Mouse (Mus musculus) neural tube, embryonic 11.5 days (tissue): ENCODE results near the gene Rbm39. TPM values are rescaled to one million over a fixed set of nuclear protein-coding genes. Genes with fewer than 3 reads are reported as not detected.
A peak's percentile ranks its signal among the peaks of the same experiment; 100 is the strongest.

ENCODE experiments used
- ATAC-seq: fragments of 200-750 bp; cut with Nextera tagmentation; 2 replicates; pipeline ENCODE4 v1.8.0; 2017; ENCODE audit warnings: moderate number of reproducible peaks, mild to moderate bottlenecking, moderate TSS enrichment, moderate library complexity; ENCODE audit not compliant: insufficient read depth, low FRiP score, low TSS enrichment
- DNase-seq: peaks from one replicate; pipeline ENCODE4 v3.0.0-alpha.2; 2015; ENCODE audit warnings: low spot score
- H3K27ac ChIP-seq: fragments of 300-500 bp; sonication (generic); 2 replicates; pipeline ENCODE4 v1.5.1; 2014; ENCODE audit warnings: low read depth, mild to moderate bottlenecking, low read length
- H3K27me3 ChIP-seq: fragments of 300-500 bp; sonication (generic); 2 replicates; pipeline ENCODE4 v1.6.1; 2014; ENCODE audit warnings: mild to moderate bottlenecking, low read length, mixed read lengths; ENCODE audit not compliant: control insufficient read depth, insufficient read depth
- H3K36me3 ChIP-seq: fragments of 300-500 bp; sonication (generic); 2 replicates; pipeline ENCODE4 v1.6.1; 2014; ENCODE audit warnings: mild to moderate bottlenecking, low read length, moderate library complexity, mixed read lengths; ENCODE audit not compliant: control insufficient read depth, insufficient read depth
- H3K4me1 ChIP-seq: fragments of 300-500 bp; sonication (generic); 2 replicates; pipeline ENCODE4 v1.6.1; 2014; ENCODE audit warnings: low read length, mixed read lengths; ENCODE audit not compliant: control insufficient read depth, insufficient read depth
- H3K4me2 ChIP-seq: fragments of 300-500 bp; sonication (generic); 2 replicates; pipeline ENCODE4 v1.6.1; 2014; ENCODE audit warnings: low read depth, mild to moderate bottlenecking, moderate library complexity
- H3K4me3 ChIP-seq: fragments of 300-500 bp; sonication (generic); 2 replicates; pipeline ENCODE4 v1.5.1; 2014; ENCODE audit warnings: low read depth, low read length
- H3K9ac ChIP-seq: fragments of 300-500 bp; sonication (generic); 2 replicates; pipeline ENCODE4 v1.6.1; 2014; ENCODE audit warnings: mild to moderate bottlenecking, low read length
- H3K9me3 ChIP-seq: fragments of 300-500 bp; sonication (generic); 2 replicates; pipeline ENCODE4 v1.6.1; 2016; ENCODE audit warnings: low read length; ENCODE audit not compliant: control insufficient read depth
- WGBS: fragments of 180-500 bp; shearing (Covaris S2); extraction: QIAGEN DNeasy Blood & Tissue Kit; methylation state at CpG from one replicate; pipeline ENCODE4 v1.1.7; 2014; 5-methylcytosine and 5-hydroxymethylcytosine counted together
- polyA plus RNA-seq: library from polyadenylated mRNA; unstranded; fragments of >200 nt; fragmentation: Nextera tagmentation; extraction: Ambion mirVana; gene quantifications from 2 replicates; pipeline ENCODE4 v1.2.1, GENCODE M21; 2014

Gene Rbm39
- polyA plus RNA-seq, 1 experiment from 2014 or later = 596 TPM

DNA sequence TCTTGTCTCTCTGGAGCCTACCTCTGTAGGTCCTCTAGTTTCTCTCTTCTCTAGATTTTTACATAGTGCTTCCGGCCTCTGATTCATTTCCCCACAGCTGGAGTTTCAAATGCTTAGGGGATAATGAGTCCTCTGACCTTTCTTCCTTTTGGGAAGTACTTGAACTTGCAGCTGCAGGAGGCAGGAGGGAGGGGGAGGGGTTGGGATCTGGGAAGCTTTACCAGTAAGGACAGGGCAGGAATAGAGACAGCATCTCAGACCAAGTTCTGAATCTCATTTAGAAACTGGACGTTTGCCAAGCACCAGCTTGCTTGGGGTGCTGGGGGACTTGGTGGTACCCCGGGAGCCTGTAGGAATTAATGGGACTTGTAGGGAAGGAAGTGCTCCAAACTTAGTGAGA, 19.9 kb upstream of the Rbm39 start:
- H3K4me1 ChIP-seq = 0 out of 2 replicates have a peak, but pooled peaks cover 3% of the 10 kb centered on the region
- DNase-seq = no peak
- H3K27ac ChIP-seq = no peak overlapping the region
- 73% methylated on average over 3 of the region's 3 CpGs for WGBS
- no peak for ATAC-seq
- H3K36me3 ChIP-seq = peaks cover 3% of the 10 kb centered on the region; the same call in 1 of the 2 replicates
- no peaks in the 10 kb centered on the region for H3K27me3 ChIP-seq
- no peaks in the 10 kb centered on the region for H3K9me3 ChIP-seq
- H3K4me3 ChIP-seq = no peak overlapping the region
- no peak overlapping the region for H3K4me2 ChIP-seq
- no peak overlapping the region for H3K9ac ChIP-seq

DNA sequence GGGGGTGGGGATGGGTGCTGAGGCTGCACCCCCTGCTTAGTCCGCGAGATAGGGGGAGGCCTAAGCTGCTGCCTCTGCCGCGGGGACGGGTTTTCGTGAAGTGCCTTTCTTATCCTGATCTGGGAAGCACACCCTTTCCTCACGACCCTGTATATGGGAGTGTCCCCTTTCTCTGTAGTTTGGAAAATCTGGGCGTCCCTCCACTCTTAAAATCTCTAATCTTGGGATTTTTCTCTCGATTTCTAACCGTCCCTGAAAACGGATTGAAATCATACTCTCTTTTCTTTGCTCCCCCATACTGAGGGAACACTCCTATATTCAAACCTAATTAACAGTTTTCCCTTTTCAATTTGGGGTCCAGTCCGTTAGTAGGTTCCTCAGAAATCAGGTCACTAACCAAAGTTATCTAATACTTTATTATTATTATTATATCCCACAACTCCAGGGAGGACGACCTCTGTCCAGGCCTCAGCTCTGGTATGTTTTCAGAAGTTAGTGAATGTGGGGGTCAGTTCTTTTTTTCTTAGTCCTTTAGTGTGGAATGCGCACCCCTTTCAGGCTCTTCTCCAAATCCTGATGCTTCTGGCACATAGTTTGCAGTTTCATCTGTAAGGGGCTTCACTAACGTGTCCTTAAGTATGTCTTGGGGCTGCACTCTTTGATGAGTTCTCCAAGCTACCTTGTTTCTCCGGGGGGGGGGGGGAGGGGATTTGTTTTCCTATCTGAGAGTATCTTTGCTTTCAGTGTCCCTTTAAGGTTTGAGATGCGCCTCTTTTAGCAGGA, 17.3 kb upstream of the Rbm39 start:
- DNase-seq = no peak

DNA sequence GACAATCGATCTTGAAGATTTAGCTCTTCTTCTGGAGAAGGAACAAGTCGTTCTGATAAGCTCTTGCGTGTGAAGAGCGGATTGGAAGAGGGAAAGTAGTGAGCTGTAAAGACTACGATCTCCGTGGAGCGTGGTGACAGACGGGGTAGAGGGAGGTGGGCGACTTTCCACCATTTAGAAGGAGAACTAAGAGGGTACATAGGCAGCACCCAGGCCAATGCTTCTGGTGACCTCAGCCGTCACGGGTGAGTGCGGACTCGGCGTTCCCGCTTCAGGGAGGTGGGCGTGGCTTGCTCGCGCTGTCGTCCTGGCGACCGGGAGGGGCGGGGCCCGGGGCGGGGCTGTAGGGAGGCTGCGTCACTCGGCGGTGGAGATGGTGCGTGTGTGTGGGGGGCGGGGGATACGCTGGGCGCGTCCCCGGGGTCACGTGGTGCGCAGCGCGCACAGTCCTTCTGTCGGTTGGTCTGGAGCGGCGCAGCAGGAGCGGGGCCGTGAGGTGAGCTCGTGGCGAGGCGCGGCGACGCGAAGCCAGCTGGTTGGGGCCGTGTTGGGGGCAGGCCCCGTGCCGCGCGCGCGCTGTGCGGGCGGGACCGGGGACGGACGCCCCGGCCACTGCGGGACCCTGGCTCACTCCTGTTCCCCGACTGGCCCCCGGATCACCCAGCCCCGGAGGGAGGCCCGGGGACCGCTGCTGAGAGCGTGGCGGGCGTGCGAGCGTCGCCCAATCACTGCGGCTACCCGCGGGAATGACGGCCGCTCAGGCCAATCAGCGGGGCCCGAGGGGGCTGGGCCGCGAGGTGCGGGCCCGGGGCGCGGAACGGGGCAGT, 16.5 kb upstream of the Rbm39 start, which contains the start of gene Phf20:
Phf20 (plus strand) TSS at position 165 of the 827 bp plus-strand sequence.
- peak within 1 kb of the TSS; percentile 61 for H3K4me3 ChIP-seq
- DNase-seq (peak; percentile 97), ATAC-seq (peak; percentile 99)
- 0 out of 2 replicates have a peak, but pooled peaks cover 3% of the 10 kb centered on the region for H3K4me1 ChIP-seq
- 1% methylated on average over 58 of the region's 88 CpGs for WGBS
- H3K9me3 ChIP-seq = no peaks in the 10 kb centered on the region
- H3K27me3 ChIP-seq = no peaks in the 10 kb centered on the region
- H3K9ac ChIP-seq = peak within 1 kb of the TSS; percentile 78
- H3K4me2 ChIP-seq = peak within 1 kb of the TSS; percentile 74
- H3K27ac ChIP-seq = peak within 1 kb of the TSS; percentile 95
- no peaks in the 10 kb centered on the region; the same call in 1 of the 2 replicates for H3K36me3 ChIP-seq

More for the DNA sequence above, 17.3 kb upstream of the Rbm39 start:
- Histone ChIP-seq H3K4me2 (peak overlapping the region; percentile 74), H3K4me1 (0 out of 2 replicates have a peak, but pooled peaks cover 3% of the 10 kb centered on the region), H3K4me3 (peak overlapping the region; percentile 61), H3K9ac (peak overlapping the region; percentile 78), H3K27ac (peak overlapping the region; percentile 95), H3K36me3 (no peaks in the 10 kb centered on the region; the same call in 1 of the 2 replicates), H3K9me3 (no peaks in the 10 kb centered on the region), H3K27me3 (no peaks in the 10 kb centered on the region)
- WGBS = 4% methylated on average over 17 of the region's 17 CpGs
- no peak for ATAC-seq

DNA sequence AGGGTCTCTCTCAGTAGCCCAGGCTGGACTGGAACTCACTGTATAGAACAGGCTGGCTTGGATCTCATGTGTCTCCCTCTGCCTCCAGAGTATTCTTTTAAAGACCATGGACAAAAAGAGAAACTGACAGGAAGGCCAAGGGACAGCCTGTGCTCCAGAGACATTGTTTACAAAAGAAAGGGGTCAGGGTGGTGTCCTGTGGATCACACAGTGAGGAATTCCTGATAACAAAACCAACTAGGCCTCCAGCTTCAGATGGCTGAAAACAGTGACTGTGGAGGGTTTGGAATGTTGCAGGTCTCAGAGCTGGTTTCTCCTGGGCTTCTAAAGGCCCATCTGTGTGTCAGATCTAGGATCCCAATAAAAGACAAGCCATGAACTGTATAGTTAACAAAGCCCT, 14.5 kb upstream of the Rbm39 start:
- DNase-seq (no peak), ATAC-seq (no peak)
- no peak overlapping the region for H3K27ac ChIP-seq
- no peak overlapping the region for H3K9ac ChIP-seq
- 0 out of 2 replicates have a peak, but pooled peaks cover 3% of the 10 kb centered on the region for H3K4me1 ChIP-seq
- no peak overlapping the region for H3K4me2 ChIP-seq
- H3K36me3 ChIP-seq = no peaks in the 10 kb centered on the region
- H3K9me3 ChIP-seq = no peaks in the 10 kb centered on the region
- no peak overlapping the region for H3K4me3 ChIP-seq
- no peaks in the 10 kb centered on the region for H3K27me3 ChIP-seq

DNA sequence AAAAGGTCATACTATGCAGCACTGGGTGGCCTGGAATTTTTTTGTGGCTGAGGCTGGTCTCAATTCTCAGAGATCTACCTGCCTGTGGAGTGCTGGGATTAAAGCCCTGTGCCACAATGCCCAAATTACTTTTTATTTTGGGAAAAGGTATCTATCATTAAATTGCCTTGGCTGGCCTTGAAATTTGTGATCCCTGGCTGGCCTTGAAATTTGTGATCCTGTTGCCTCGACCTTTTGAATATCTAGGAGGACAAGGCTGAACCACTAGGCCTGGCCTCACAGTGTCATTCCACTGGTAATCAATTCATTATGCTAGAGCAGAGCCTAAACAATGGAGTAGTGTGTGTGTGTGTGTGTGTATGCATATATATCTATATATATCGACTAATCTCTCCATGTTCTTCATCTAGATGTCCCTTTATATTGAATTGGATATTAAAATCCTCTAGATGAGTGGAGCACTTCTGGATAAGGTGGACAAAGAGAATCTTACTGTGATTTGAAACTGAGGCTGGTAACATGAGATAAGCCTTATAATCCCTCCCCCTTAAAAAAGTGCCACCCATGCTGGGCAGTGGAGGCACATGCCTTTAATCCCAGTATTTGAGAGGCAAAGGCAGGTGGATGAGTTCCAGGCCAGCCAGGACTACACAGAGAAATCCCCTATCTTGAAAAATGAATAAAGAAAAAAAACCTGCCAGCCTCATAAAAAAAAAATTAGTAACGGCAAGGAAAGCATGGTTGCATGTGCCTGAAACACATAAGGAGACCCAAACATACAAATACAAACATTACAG, 13.2 kb upstream of the Rbm39 start:
- H3K27ac ChIP-seq = no peak overlapping the region
- ATAC-seq (no peak), DNase-seq (no peak)
- no peaks in the 10 kb centered on the region for H3K36me3 ChIP-seq
- H3K4me3 ChIP-seq = no peak overlapping the region
- H3K9ac ChIP-seq = no peak overlapping the region
- H3K27me3 ChIP-seq = no peaks in the 10 kb centered on the region
- 87% methylated on average over 3 of the region's 3 CpGs for WGBS
- H3K4me1 ChIP-seq = 0 out of 2 replicates have a peak, but pooled peaks cover 3% of the 10 kb centered on the region
- H3K9me3 ChIP-seq = no peaks in the 10 kb centered on the region
- no peak overlapping the region for H3K4me2 ChIP-seq

DNA sequence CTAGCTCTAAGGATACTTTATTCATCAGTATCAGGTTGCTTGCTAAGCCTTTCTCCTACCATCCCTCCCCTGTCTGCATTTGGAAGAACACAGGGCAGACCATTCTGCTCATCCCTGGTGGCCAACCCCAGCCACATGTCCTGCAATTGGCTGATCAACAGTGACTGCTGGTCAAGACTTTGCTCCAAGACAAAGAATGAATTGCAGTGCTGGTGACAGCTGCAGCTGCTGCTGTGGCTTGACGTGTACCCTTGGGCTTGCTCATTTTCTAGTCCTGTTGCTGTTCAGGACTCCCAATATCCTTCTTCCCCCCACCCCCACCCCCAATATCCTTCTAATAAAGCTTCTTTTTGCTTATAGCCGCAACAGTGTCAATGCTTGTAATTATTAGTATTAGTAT, 12.0 kb upstream of the Rbm39 start:
- Histone ChIP-seq H3K27me3 (no peaks in the 10 kb centered on the region), H3K36me3 (no peaks in the 10 kb centered on the region), H3K9me3 (no peaks in the 10 kb centered on the region), H3K4me1 (no peaks in the 10 kb centered on the region), H3K4me2 (no peak overlapping the region), H3K27ac (no peak overlapping the region), H3K4me3 (no peak overlapping the region), H3K9ac (no peak overlapping the region)
- DNase-seq (no peak), ATAC-seq (no peak)
- 77% methylated on average over 2 of the region's 2 CpGs for WGBS

DNA sequence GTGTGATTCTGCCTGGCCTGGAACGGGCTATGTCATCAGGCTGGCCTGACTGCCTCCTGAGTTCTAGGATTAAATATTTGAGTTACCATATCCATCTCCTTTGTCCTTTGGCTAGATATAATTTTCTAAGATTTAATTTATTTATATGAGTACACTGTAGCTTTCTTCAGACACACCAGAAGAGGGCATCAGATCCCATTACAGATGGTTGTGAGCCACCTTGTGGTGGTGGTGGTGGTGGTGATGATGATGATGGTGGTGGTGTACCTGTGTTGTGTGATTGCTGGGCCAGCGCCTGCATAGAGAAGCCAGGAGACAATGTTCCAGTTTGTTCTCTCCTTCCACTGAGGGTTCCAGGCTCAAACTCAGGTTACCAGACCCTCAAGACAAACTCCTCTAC, 11.5 kb upstream of the Rbm39 start:
- Histone ChIP-seq H3K4me3 (no peak overlapping the region), H3K9ac (no peak overlapping the region), H3K4me1 (no peaks in the 10 kb centered on the region), H3K9me3 (no peaks in the 10 kb centered on the region), H3K27ac (no peak overlapping the region), H3K36me3 (no peaks in the 10 kb centered on the region), H3K27me3 (no peaks in the 10 kb centered on the region), H3K4me2 (no peak overlapping the region)
- no peak for ATAC-seq
- no peak for DNase-seq
- 89% methylated on average over 2 of the region's 2 CpGs for WGBS
